Mouse (Mus musculus) limb, embryonic 14.5 days (tissue): Measurements from ENCODE around the gene CK137956. TPM values are rescaled to one million over a fixed set of nuclear protein-coding genes. Genes with fewer than 3 reads are reported as not detected.

Experiments
- ATAC-seq: fragments of 200-750 bp; cut with Nextera tagmentation; 2 replicates; pipeline ENCODE4 v1.8.0; 2017; ENCODE audit warnings: low read depth, moderate number of reproducible peaks, moderate TSS enrichment; ENCODE audit not compliant: low FRiP score
- DNase-seq: peaks from one replicate; pipeline ENCODE4 v3.0.0-alpha.2; 2015; ENCODE audit warnings: low spot score
- H3K27ac ChIP-seq: fragments of 300-500 bp; sonication (generic); replicated peaks from 2 replicates; pipeline ENCODE4 v1.5.1; 2014; ENCODE audit warnings: low read depth, mild to moderate bottlenecking, low read length, moderate library complexity, mixed read lengths
- H3K27me3 ChIP-seq: fragments of 300-500 bp; sonication (generic); 2 replicates; pipeline ENCODE4 v1.6.1; 2014; ENCODE audit warnings: low read length, mixed read lengths; ENCODE audit not compliant: control insufficient read depth, insufficient read depth
- H3K36me3 ChIP-seq: fragments of 300-500 bp; sonication (generic); 2 replicates; pipeline ENCODE4 v1.6.1; 2014; ENCODE audit warnings: mild to moderate bottlenecking, low read length, moderate library complexity, mixed read lengths; ENCODE audit not compliant: control insufficient read depth, insufficient read depth
- H3K4me1 ChIP-seq: fragments of 300-500 bp; sonication (generic); 2 replicates; pipeline ENCODE4 v1.6.1; 2014; ENCODE audit warnings: antibody characterized with exemption, low read length, mixed read lengths; ENCODE audit not compliant: control insufficient read depth, insufficient read depth
- H3K4me2 ChIP-seq: fragments of 300-500 bp; sonication (generic); replicated peaks from 2 replicates; pipeline ENCODE4 v1.6.1; 2014; ENCODE audit warnings: low read depth, mild to moderate bottlenecking, low read length, moderate library complexity; ENCODE audit not compliant: severe bottlenecking
- H3K4me3 ChIP-seq: fragments of 300-500 bp; sonication (generic); replicated peaks from 2 replicates; pipeline ENCODE4 v1.5.1; 2014; ENCODE audit warnings: low read length
- H3K9ac ChIP-seq: fragments of 300-500 bp; sonication (generic); 2 replicates; pipeline ENCODE4 v1.6.1; 2014; ENCODE audit warnings: mild to moderate bottlenecking, low read depth, low read length, moderate library complexity; ENCODE audit not compliant: severe bottlenecking
- H3K9me3 ChIP-seq: fragments of 300-500 bp; sonication (generic); 2 replicates; pipeline ENCODE4 v1.6.1; 2016; ENCODE audit warnings: low read length; ENCODE audit not compliant: control insufficient read depth
- POLR2A ChIP-seq: fragments of 200-500 bp; IDR thresholded peaks from 2 replicates; pipeline ENCODE4 v1.8.0; 2012; ENCODE audit warnings: inconsistent platforms, mild to moderate bottlenecking, moderate library complexity, borderline replicate concordance; ENCODE audit not compliant: insufficient read depth, insufficient read length; ENCODE audit errors: extremely low read depth
- WGBS: fragments of 180-500 bp; shearing (Covaris S2); extraction: QIAGEN DNeasy Blood & Tissue Kit; methylation state at CpG from one replicate; pipeline ENCODE4 v1.1.7; 2014; 5-methylcytosine and 5-hydroxymethylcytosine counted together
- polyA plus RNA-seq, 2 experiments: library from polyadenylated mRNA; depleted of rRNA in 1 of 2; stranded (reverse) in 1 of 2; unstranded in 1 of 2; fragments of >200 nt; fragmentation: Nextera tagmentation in 1 of 2; extraction: Ambion mirVana in 1 of 2; gene quantifications; 2 replicates each; pipeline versions ENCODE4 v1.2.1 to v1.2.3; 2012 to 2014

Gene CK137956
- polyA plus RNA-seq (2012; rRNA removed) (not detected in 2 replicates), polyA plus RNA-seq (2014; fragmentation: Nextera tagmentation; extraction: Ambion mirVana) (not detected in 2 replicates)

DNA sequence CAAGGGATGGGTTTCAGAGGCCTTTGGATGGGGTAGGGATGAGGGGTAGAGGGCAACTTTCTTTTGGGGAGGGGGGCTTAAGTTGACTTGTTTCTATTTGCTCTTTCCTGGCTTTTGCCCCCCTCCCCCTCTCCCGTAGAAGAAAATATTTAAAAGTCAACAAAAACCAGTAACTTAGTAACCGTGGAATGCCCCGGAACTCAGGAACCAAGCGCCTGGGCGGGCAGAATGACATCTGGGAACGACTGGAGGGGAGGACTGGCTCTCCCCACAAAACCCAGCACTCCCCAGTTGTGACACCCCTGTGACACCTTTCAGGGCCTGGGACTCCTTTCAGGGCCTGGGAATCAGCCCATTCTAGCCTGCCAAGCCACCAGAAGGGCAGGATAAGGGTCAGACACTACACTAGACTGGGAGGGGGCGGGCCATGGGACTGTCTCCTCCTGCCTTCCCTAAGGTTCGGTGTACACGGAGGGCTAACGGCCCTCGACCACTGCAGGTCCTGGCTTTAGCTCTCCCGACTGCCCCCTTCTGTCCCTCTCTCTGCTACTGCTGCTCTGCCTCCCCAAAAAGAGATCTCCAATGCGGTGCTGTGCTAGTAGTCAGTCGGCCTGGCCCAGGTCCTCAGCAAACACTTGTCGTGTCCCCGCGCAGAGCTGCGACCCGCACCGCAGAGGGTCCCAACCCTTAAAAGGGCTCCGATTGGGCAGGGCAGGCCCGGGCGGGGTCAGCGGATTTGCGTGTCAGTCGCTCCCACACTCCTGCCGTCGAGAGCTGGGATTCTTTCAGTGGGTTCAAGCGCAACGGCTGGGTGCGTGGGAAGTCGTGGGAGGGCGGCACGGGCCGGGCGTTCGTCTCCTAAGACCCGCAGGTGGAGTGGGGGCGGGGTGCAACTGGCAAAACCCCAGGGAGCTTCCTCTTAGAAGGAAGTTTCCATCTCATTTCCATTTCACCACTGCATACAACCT is at the start of gene CK137956:
CK137956 (minus strand) TSS at position 51 of the 968 bp plus-strand sequence.
- WGBS, result 5% methylated on average over 39 of the region's 39 CpGs
- Histone ChIP-seq H3K9ac (no peak within 1 kb of the TSS), H3K4me3 (no peak within 1 kb of the TSS), H3K9me3 (no peaks in the 10 kb centered on the region), H3K27me3 (peaks cover 35% of the 10 kb centered on the region), H3K36me3 (no peaks in the 10 kb centered on the region), H3K27ac (no peak within 1 kb of the TSS), H3K4me2 (no peak within 1 kb of the TSS), H3K4me1 (no peaks in the 10 kb centered on the region)
- ATAC-seq (no peak), DNase-seq (no peak)
- TF ChIP-seq POLR2A, result no peak

- no peaks in the 10 kb centered on the region for H3K27me3 ChIP-seq
- no peak for TF ChIP-seq POLR2A
- 81% methylated on average over 2 of the region's 2 CpGs for WGBS
- H3K9ac ChIP-seq, result no peak overlapping the region
- ATAC-seq, result no peak
- no peaks in the 10 kb centered on the region for H3K36me3 ChIP-seq
- H3K9me3 ChIP-seq, result no peaks in the 10 kb centered on the region
- H3K4me2 ChIP-seq, result no peak overlapping the region
- no peak overlapping the region for H3K4me3 ChIP-seq
- no peak overlapping the region for H3K27ac ChIP-seq
- no peak for DNase-seq
- no peaks in the 10 kb centered on the region for H3K4me1 ChIP-seq
Observed at GRCm38 (mm10) chr4:128019465-128019864, 48.7 kb upstream of the CK137956 start.

- Histone ChIP-seq H3K9me3 (no peaks in the 10 kb centered on the region), H3K9ac (no peak overlapping the region), H3K4me1 (no peaks in the 10 kb centered on the region), H3K4me2 (no peak overlapping the region), H3K36me3 (no peaks in the 10 kb centered on the region), H3K27ac (no peak overlapping the region), H3K27me3 (no peaks in the 10 kb centered on the region), H3K4me3 (no peak overlapping the region)
- DNase-seq, result no peak
- WGBS, result 62% methylated on average over 3 of the region's 3 CpGs
- ATAC-seq, result no peak
- no peak for TF ChIP-seq POLR2A
Observed at GRCm38 (mm10) chr4:128004797-128005452, 34.2 kb upstream of the CK137956 start.

DNA sequence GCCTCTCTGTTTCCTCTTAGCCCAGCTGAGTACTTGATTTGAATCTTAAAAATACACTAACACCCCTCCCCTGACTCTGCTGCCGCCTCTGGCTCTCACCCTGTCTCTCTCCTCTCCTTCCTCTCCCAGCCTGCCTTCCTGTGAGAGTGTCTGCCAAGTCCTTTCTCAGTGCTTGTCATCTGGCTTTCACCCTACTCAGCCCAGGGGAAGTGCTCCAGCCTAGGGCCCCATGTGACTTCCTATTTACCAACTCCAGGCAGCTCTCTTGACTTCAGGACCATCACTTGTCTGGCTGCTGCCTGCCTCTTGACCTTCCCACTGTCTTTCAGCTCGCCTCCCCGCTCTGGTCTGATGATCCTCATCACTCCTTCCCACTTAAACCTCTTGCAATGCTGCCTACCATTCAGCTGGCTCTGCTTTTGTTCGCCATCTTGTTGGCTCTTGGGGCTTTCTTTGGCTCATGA is 31.9 kb upstream of the CK137956 start:
- Histone ChIP-seq H3K27me3 (no peaks in the 10 kb centered on the region), H3K27ac (no peak overlapping the region), H3K9ac (no peak overlapping the region), H3K9me3 (no peaks in the 10 kb centered on the region), H3K4me1 (no peaks in the 10 kb centered on the region), H3K4me2 (no peak overlapping the region), H3K4me3 (no peak overlapping the region), H3K36me3 (no peaks in the 10 kb centered on the region)
- no peak for ATAC-seq
- no peak for TF ChIP-seq POLR2A
- no peak for DNase-seq
- 69% methylated on average over 4 of the region's 4 CpGs for WGBS

- no peak overlapping the region for H3K27ac ChIP-seq
- no peaks in the 10 kb centered on the region for H3K36me3 ChIP-seq
- H3K4me1 ChIP-seq, result no peaks in the 10 kb centered on the region
- WGBS, result 81% methylated on average over 3 of the region's 3 CpGs
- no peaks in the 10 kb centered on the region for H3K9me3 ChIP-seq
- no peak overlapping the region for H3K9ac ChIP-seq
- DNase-seq, result no peak
- no peak overlapping the region for H3K4me3 ChIP-seq
- H3K27me3 ChIP-seq, result no peaks in the 10 kb centered on the region
- no peak overlapping the region for H3K4me2 ChIP-seq
- no peak for TF ChIP-seq POLR2A
- no peak for ATAC-seq
Observed at GRCm38 (mm10) chr4:127999281-127999680, 28.5 kb upstream of the CK137956 start.
